Mouse (Mus musculus) intestine, postnatal 0 days (tissue): ENCODE data around the gene Btd. TPM values are rescaled to one million over a fixed set of nuclear protein-coding genes. Genes with fewer than 3 reads are reported as not detected.

Experiments
- ATAC-seq: fragments of 200-750 bp; cut with Nextera tagmentation; 2 replicates; pipeline ENCODE4 v1.8.0; 2017; ENCODE audit warnings: mild to moderate bottlenecking, moderate TSS enrichment, moderate library complexity
- H3K27ac ChIP-seq: fragments of 300-500 bp; sonication (generic); 2 replicates; pipeline ENCODE4 v1.5.1; 2014; ENCODE audit warnings: mild to moderate bottlenecking, low read depth, low read length, moderate library complexity
- H3K27me3 ChIP-seq: fragments of 300-500 bp; sonication (generic); replicated peaks from 2 replicates; pipeline ENCODE4 v1.6.1; 2014; ENCODE audit warnings: low read length, mixed read lengths; ENCODE audit not compliant: control insufficient read depth, insufficient read depth
- H3K36me3 ChIP-seq: fragments of 300-500 bp; sonication (generic); 2 replicates; pipeline ENCODE4 v1.6.1; 2014; ENCODE audit warnings: mild to moderate bottlenecking, moderate library complexity; ENCODE audit not compliant: control insufficient read depth, insufficient read depth
- H3K4me1 ChIP-seq: fragments of 300-500 bp; sonication (generic); replicated peaks from 2 replicates; pipeline ENCODE4 v1.6.1; 2014; ENCODE audit warnings: antibody characterized with exemption, low read length, mixed read lengths; ENCODE audit not compliant: control insufficient read depth, insufficient read depth
- H3K4me2 ChIP-seq: fragments of 300-500 bp; sonication (generic); replicated peaks from 2 replicates; pipeline ENCODE4 v1.6.1; 2014; ENCODE audit warnings: low read depth, mild to moderate bottlenecking, moderate library complexity
- H3K4me3 ChIP-seq: fragments of 300-500 bp; sonication (generic); 2 replicates; pipeline ENCODE4 v1.5.1; 2014; ENCODE audit warnings: low read depth, low read length
- H3K9ac ChIP-seq: fragments of 300-500 bp; sonication (generic); 2 replicates; pipeline ENCODE4 v1.6.1; 2014; ENCODE audit warnings: mild to moderate bottlenecking, low read depth, low read length
- H3K9me3 ChIP-seq: fragments of 300-500 bp; sonication (generic); 2 replicates; pipeline ENCODE4 v1.6.1; 2016; ENCODE audit warnings: mixed run types; ENCODE audit not compliant: control insufficient read depth
- CTCF ChIP-seq: sonication (generic); IDR thresholded peaks from 2 replicates; pipeline ENCODE4 v1.5.1; 2016; ENCODE audit warnings: low read depth, mild to moderate bottlenecking, control low read depth, antibody characterized with exemption, moderate library complexity
- WGBS: fragments of 180-500 bp; shearing (Covaris S2); extraction: QIAGEN DNeasy Blood & Tissue Kit; methylation state at CpG from one replicate; pipeline ENCODE4 v1.1.7; 2014; 5-methylcytosine and 5-hydroxymethylcytosine counted together
- polyA plus RNA-seq: library from polyadenylated mRNA; unstranded; fragments of >200 nt; fragmentation: Nextera tagmentation; extraction: Ambion mirVana; gene quantifications from 2 replicates; pipeline ENCODE4 v1.2.1, GENCODE M21; 2015

Btd gene
- polyA plus RNA-seq: 45.5 and 48.5 TPM in 2 replicates

DNA sequence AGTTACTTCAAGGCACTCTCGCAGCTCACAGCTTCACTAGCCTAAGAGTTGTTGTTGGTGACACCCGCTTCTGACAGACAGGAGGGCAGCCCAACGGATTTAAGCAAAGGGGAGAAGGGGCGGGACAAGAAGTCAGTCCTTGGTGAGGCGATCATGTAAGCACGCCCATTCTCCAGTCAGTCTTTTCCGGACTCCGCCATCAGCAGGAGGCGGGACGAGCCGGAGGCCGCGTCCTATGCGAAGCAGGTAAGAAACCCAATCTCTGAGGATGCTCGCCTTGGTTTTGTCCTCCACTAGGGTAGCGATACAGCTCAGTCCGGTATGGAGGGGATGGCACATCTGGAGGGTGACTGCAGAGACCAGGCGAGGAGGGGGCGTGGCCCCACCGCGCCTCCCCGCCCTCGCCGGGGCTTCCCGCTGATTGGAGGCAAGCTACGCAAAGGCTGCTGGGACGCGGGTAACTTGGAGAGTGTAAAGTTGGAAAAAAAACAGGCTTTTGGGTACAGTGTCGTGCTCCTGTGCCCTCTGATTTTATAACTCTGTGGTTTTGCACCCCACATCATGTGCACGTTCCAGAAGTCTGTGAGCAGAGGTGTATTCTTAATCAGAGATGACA, at the start of gene Btd, which contains the start of gene Hacl1:
Btd (plus strand) TSS at position 139 of the 616 bp plus-strand sequence.
Hacl1 (minus strand) TSS at position 397 of the 616 bp plus-strand sequence.
- TF ChIP-seq CTCF: peak; percentile 24; the same call in 1 of the 2 replicates
- Histone ChIP-seq H3K27me3 (no peaks in the 10 kb centered on the region), H3K27ac (peak within 1 kb of the TSS; percentile 84), H3K36me3 (no peaks in the 10 kb centered on the region), H3K4me1 (peaks cover 3% of the 10 kb centered on the region; the same call in 1 of the 2 replicates), H3K4me3 (peak within 1 kb of the TSS; percentile 64), H3K4me2 (peak within 1 kb of the TSS; percentile 88), H3K9me3 (no peaks in the 10 kb centered on the region), H3K9ac (peak within 1 kb of the TSS; percentile 63)
- ATAC-seq: peak; percentile 87
- WGBS: under 1% methylated on average over 30 of the region's 30 CpGs

DNA sequence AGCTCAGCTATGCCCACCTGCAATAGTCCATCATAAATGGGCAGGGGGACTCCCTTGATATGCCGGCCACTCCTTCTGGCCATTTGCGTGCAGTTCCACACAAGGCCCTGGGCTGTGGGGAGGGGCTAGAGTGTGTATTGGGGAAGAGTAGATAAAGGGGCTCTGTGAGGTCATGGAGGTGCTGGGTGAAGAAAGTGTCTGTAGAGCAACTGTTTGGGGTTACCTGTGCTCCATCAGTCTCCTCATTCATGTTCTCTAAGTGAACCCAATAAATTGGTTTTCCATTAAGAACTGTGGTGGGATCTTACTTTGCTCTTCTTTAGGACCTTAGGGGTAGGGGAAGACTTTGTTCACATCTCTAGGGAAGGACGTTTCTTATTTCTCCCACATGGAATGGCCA, 49.6 kb upstream of the Btd start, which contains the start of gene Colq:
Colq (minus strand) TSS at position 101 of the 400 bp plus-strand sequence.
- no peak within 1 kb of the TSS for H3K4me3 ChIP-seq
- WGBS: 81% methylated on average over 3 of the region's 3 CpGs
- no peaks in the 10 kb centered on the region for H3K4me1 ChIP-seq
- H3K9me3 ChIP-seq: no peaks in the 10 kb centered on the region
- no peak within 1 kb of the TSS for H3K27ac ChIP-seq
- H3K4me2 ChIP-seq: no peak within 1 kb of the TSS
- TF ChIP-seq CTCF: no peak
- no peaks in the 10 kb centered on the region for H3K36me3 ChIP-seq
- no peak for ATAC-seq
- no peaks in the 10 kb centered on the region for H3K27me3 ChIP-seq
- H3K9ac ChIP-seq: no peak within 1 kb of the TSS

- no peak overlapping the region for H3K9ac ChIP-seq
- H3K4me3 ChIP-seq: no peak overlapping the region
- H3K27me3 ChIP-seq: no peaks in the 10 kb centered on the region
- no peak overlapping the region for H3K27ac ChIP-seq
- H3K4me2 ChIP-seq: no peak overlapping the region
- H3K9me3 ChIP-seq: no peaks in the 10 kb centered on the region
- WGBS: 83% methylated on average over 2 of the region's 2 CpGs
- H3K4me1 ChIP-seq: no peaks in the 10 kb centered on the region
- no peak for ATAC-seq
- TF ChIP-seq CTCF: no peak
- H3K36me3 ChIP-seq: no peaks in the 10 kb centered on the region
Observed at GRCm38 (mm10) chr14:31593036-31593435, 47.8 kb upstream of the Btd start.

GRCm38 (mm10) chr14:31594693-31595092, 46.1 kb upstream of the Btd start:
- Histone ChIP-seq H3K27ac (no peak overlapping the region), H3K36me3 (no peaks in the 10 kb centered on the region), H3K4me3 (no peak overlapping the region), H3K4me2 (no peak overlapping the region), H3K9me3 (no peaks in the 10 kb centered on the region), H3K9ac (no peak overlapping the region), H3K27me3 (no peaks in the 10 kb centered on the region), H3K4me1 (no peaks in the 10 kb centered on the region)
- ATAC-seq: no peak
- no peak for TF ChIP-seq CTCF
- 68% methylated on average over 3 of the region's 3 CpGs for WGBS

GRCm38 (mm10) chr14:31596408-31596807, 44.4 kb upstream of the Btd start:
- WGBS: 66% methylated on average over 7 of the region's 7 CpGs
- no peak overlapping the region for H3K4me3 ChIP-seq
- no peak overlapping the region for H3K9ac ChIP-seq
- no peak overlapping the region for H3K27ac ChIP-seq
- H3K4me2 ChIP-seq: no peak overlapping the region
- H3K27me3 ChIP-seq: no peaks in the 10 kb centered on the region
- no peaks in the 10 kb centered on the region for H3K36me3 ChIP-seq
- no peaks in the 10 kb centered on the region for H3K9me3 ChIP-seq
- no peaks in the 10 kb centered on the region for H3K4me1 ChIP-seq
- no peak for TF ChIP-seq CTCF
- no peak for ATAC-seq

DNA sequence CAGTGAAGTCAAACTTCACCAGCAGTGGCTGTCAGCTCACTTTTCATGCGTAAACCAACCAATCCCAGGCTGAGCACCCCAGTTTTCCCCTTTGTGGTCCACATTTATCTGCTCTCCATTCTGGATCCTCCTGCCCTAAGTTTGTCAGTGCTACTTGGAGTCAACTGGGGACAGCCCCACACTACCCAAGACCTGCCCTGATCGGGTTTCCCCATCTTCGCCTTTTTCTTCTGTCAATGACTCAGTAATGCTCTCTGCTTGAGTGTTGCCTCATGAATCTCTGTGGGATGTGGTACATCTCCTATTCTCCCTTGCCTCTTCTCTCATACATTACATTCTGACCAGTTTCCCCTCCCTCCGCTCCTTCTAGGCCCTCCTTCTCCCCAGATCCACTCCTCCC, 43.4 kb upstream of the Btd start:
- no peak overlapping the region for H3K4me2 ChIP-seq
- no peaks in the 10 kb centered on the region for H3K4me1 ChIP-seq
- no peaks in the 10 kb centered on the region for H3K36me3 ChIP-seq
- no peak overlapping the region for H3K27ac ChIP-seq
- WGBS: 94% methylated on average over 4 of the region's 4 CpGs
- no peak for ATAC-seq
- no peaks in the 10 kb centered on the region for H3K27me3 ChIP-seq
- H3K9ac ChIP-seq: no peak overlapping the region
- TF ChIP-seq CTCF: no peak
- H3K9me3 ChIP-seq: no peaks in the 10 kb centered on the region
- no peak overlapping the region for H3K4me3 ChIP-seq
